Mouse (Mus musculus) ES-E14 (cell line): Measurements from ENCODE around the gene Zfp579.

Source experiments
- CHD2 ChIP-seq: IDR thresholded peaks from 2 replicates; pipeline ENCODE4 v1.6.1; 2014; ENCODE audit warnings: mild to moderate bottlenecking, low read depth, low read length, inconsistent platforms
- MAFK ChIP-seq: IDR thresholded peaks from 2 replicates; pipeline ENCODE4 v1.6.1; 2014; ENCODE audit warnings: mild to moderate bottlenecking, low read depth, low read length, inconsistent platforms; ENCODE audit not compliant: insufficient read depth
- ZC3H11A ChIP-seq: IDR thresholded peaks from 2 replicates; pipeline ENCODE4 v1.6.1; 2012; ENCODE audit warnings: low read depth, mild to moderate bottlenecking, inconsistent platforms, low read length, borderline replicate concordance

- TF ChIP-seq CHD2 (no peak), ZC3H11A (no peak), MAFK (no peak)
Measured at GRCm38 (mm10) chr7:5014251-5015117, 18.5 kb upstream of the Zfp579 start, which contains the start of the genes Zfp524 and Fiz1.
